Mouse (Mus musculus) lung, adult 18-20 months (tissue): Measurements from ENCODE around the gene Tnfaip3.

ENCODE experiments used
- DNase-seq, 2 experiments: peaks; one replicate each; pipeline ENCODE4 v3.0.0; 2022; ENCODE audit warnings: mixed read lengths in 2 of 2

The Tnfaip3 gene

GRCm38 (mm10) chr10:19015257-19015862 lies at the start of gene Tnfaip3:
Gene Tnfaip3, minus strand, starts transcription at chr10:19015657.
- DNase-seq: peak; percentile 96 to 97

- no peak for DNase-seq
Observed at GRCm38 (mm10) chr10:19064651-19065601, 49.5 kb upstream of the Tnfaip3 start.

- DNase-seq: no peak
Observed at GRCm38 (mm10) chr10:19063670-19064069, 48.2 kb upstream of the Tnfaip3 start.

- DNase-seq: no peak
Observed at GRCm38 (mm10) chr10:19063208-19063607, 47.8 kb upstream of the Tnfaip3 start.

- peak; percentile 49 to 65 for DNase-seq
Observed at GRCm38 (mm10) chr10:19062098-19062905, 46.8 kb upstream of the Tnfaip3 start.

- no peak for DNase-seq
Observed at GRCm38 (mm10) chr10:19061201-19061600, 45.7 kb upstream of the Tnfaip3 start.

- DNase-seq: no peak
Observed at GRCm38 (mm10) chr10:19053524-19053923, 38.1 kb upstream of the Tnfaip3 start.

GRCm38 (mm10) chr10:19045986-19046385 lies 30.5 kb upstream of the Tnfaip3 start:
- no peak for DNase-seq

- no peak for DNase-seq
Observed at GRCm38 (mm10) chr10:19044765-19045516, 29.5 kb upstream of the Tnfaip3 start.

- DNase-seq: peak; percentile 34 to 42
Observed at GRCm38 (mm10) chr10:19043529-19044262, 28.2 kb upstream of the Tnfaip3 start.

GRCm38 (mm10) chr10:19040147-19040546 lies 24.7 kb upstream of the Tnfaip3 start:
- no peak for DNase-seq

GRCm38 (mm10) chr10:19034764-19035163 lies 19.3 kb upstream of the Tnfaip3 start:
- DNase-seq: no peak

- peak in 1 of 2 experiments; percentile 41 for DNase-seq
Observed at GRCm38 (mm10) chr10:19033696-19034095, 18.2 kb upstream of the Tnfaip3 start.

GRCm38 (mm10) chr10:19031875-19032274 lies 16.4 kb upstream of the Tnfaip3 start:
- DNase-seq: no peak

GRCm38 (mm10) chr10:19030628-19031027 lies 15.2 kb upstream of the Tnfaip3 start:
- no peak for DNase-seq

- DNase-seq: no peak
Observed at GRCm38 (mm10) chr10:19026710-19027109, 11.3 kb upstream of the Tnfaip3 start.

- DNase-seq: no peak
Observed at GRCm38 (mm10) chr10:19024353-19024752, 8.9 kb upstream of the Tnfaip3 start.

- no peak for DNase-seq
Observed at GRCm38 (mm10) chr10:19023622-19024326, 8.3 kb upstream of the Tnfaip3 start.

GRCm38 (mm10) chr10:19022272-19022671 lies 6.8 kb upstream of the Tnfaip3 start:
- DNase-seq: no peak

- DNase-seq: no peak
Observed at GRCm38 (mm10) chr10:19016823-19017471, 1.5 kb upstream of the Tnfaip3 start.
